Mouse (Mus musculus): ENCODE data around the gene Psg22.
"Not testable (repeated sequence)": the region's sequence is repeated elsewhere in the genome, so short reads cannot be mapped to it uniquely, and the experiment has no call there.

DNA sequence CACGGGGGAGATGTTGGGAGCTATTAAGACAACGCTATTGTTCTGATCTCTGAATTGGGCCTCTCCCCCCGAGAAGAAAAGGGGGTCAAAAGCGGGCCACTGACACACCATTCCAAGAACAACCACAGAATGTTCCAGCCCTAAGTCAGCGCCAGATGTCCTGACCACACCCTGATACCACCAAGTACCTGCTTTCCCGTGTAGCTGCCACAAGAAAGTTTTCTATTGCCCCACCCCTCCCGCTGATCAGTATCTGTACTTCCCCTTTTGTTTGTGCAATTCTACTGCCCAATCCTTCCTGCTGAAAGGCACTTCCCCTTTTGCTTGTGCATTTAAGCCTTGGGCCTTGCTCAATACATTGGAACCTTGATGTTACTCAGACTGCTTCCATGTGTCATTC is 42.3 kb downstream of the Psg22 start:
- TF ChIP-seq CTCF, EP300 (IDR thresholded peaks at IDR 0.05; ENCODE audit: low read depth): not testable (repeated sequence)
